Comparison of ENCODE assay signal across 8 mouse cellular contexts in the genomic region with DNA sequence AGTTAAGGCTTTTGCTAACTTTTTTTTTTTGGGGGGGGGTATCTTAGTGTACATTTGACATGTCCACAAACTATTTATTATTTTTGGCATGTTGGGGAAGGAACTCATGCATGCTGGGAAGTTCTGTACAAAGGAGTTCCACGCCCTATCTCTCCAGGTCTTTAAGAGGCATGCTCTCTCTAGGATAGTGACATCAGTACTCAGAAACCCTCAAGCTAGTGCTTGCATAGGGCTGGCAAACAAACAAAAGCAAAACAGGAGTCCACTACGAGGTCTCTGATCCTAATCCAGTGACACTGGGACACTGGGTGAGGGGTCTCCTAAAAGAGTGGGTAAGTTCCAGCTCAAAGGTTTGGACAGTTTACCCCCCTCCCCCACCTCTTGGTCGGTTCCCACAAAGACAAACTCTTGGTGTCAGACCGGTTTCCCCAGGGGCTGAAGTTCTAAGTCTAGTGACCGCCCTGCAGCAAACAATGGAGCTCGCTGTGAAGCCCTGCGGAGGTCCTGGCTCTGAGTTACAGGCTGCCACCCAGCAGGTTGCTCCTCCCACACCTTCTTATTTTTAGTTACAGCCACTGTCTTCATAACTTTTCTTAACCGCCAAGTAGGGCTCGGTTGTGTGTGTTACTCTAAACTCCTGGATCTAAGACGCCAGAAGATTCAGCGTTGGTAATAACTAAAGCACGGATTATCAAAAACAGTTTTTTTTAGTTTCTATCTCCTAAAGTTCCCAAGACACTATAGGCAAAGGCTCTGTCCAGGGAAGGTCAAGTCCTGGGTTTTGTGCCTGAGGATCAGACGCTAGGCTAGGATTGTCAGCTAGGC. TPM values are rescaled to one million over a fixed set of nuclear protein-coding genes. Genes with fewer than 3 reads are reported as not detected.
A peak's percentile ranks its signal among the peaks of the same experiment; 100 is the strongest.
DNase-seq lines count a peak whose midpoint lies in the region; ATAC-seq lines count a peak whose summit lies in the region.

No protein-coding gene starts in this region.

- H3K9ac ChIP-seq in stomach, embryonic 14.5 days (replicated peaks; ENCODE audit: low read depth, low read length), result peak overlapping the region; percentile 76

- DNase-seq in CD8-positive naive resting alpha-beta T cell, adult 2 months (ENCODE audit: low read depth in 2 of 2, low spot score in 2 of 2), result peak; percentile 18 to 29
- peak; percentile 30 for DNase-seq in adrenal gland, postnatal 25 days
- DNase-seq in fibroblast of lung, adult 2 months (ENCODE audit: low read depth), result peak; percentile 27
- DNase-seq in heart, postnatal 14 days, result peak; percentile 59 to 68
- peak; percentile 65 to 75 for DNase-seq in kidney, postnatal 36 days
- no peak for DNase-seq in c-Kit-positive CD71-positive TER-119-positive erythroid progenitor cells, embryonic 14.5 days (ENCODE audit: low spot score)

- H3K36me3 ChIP-seq in megakaryocyte, embryonic 14.5 days (replicated peaks; ENCODE audit: low read length), result peaks cover 11% of the 10 kb centered on the region
- no peaks in the 10 kb centered on the region for H3K36me3 ChIP-seq in stomach, embryonic 14.5 days (ENCODE audit: control insufficient read depth, insufficient read depth, low read length)

- H3K4me1 ChIP-seq in megakaryocyte, embryonic 14.5 days, result peaks cover 42% of the 10 kb centered on the region
- H3K4me1 ChIP-seq in stomach, embryonic 14.5 days (ENCODE audit: control insufficient read depth, insufficient read depth, low read length), result peaks cover 18% of the 10 kb centered on the region; the same call in 1 of the 2 replicates

- H3K4me3 ChIP-seq in megakaryocyte, embryonic 14.5 days (replicated peaks), result peak overlapping the region; percentile 92
- peak overlapping the region; percentile 60 for H3K4me3 ChIP-seq in stomach, embryonic 14.5 days (ENCODE audit: low read depth, low read length)

- H3K27me3 ChIP-seq in megakaryocyte, embryonic 14.5 days (replicated peaks), result no peaks in the 10 kb centered on the region
- H3K27me3 ChIP-seq in stomach, embryonic 14.5 days (ENCODE audit: control insufficient read depth, insufficient read depth, low read length), result no peaks in the 10 kb centered on the region

- H3K27ac ChIP-seq in stomach, embryonic 14.5 days (ENCODE audit: low read length), result peak overlapping the region; percentile 97

- ATAC-seq in stomach, embryonic 14.5 days (ENCODE audit: insufficient number of reproducible peaks, insufficient read depth, low FRiP score, low read depth), result peak; percentile 66

- intact Hi-C loops in heart, postnatal 14 days (cut with DNase I), result loop anchor here (5.0 kb wide), 2 partner anchors 63 to 93 kb away; no protein-coding TSS in a partner anchor

- H3K4me2 ChIP-seq in stomach, embryonic 14.5 days (replicated peaks; ENCODE audit: low read depth, low read length), result peak overlapping the region; percentile 89

- no peaks in the 10 kb centered on the region for H3K9me3 ChIP-seq in megakaryocyte, embryonic 14.5 days
- H3K9me3 ChIP-seq in stomach, embryonic 14.5 days (ENCODE audit: control insufficient read depth, low read depth, low read length), result no peaks in the 10 kb centered on the region

- 12% methylated on average over 13 of the region's 13 CpGs for WGBS in stomach, embryonic 14.5 days

RNA-seq across cellular contexts. Expression of a gene that starts 1.2 kb away (rescaled TPM):
- 57.9 and 74.2 TPM in 2 replicates for total RNA-seq in adrenal gland, postnatal 25 days (2021)
- 10 to 100 TPM; 27.2 to 28.4 TPM for total RNA-seq in heart, postnatal 14 days (2021)
- polyA plus RNA-seq in megakaryocyte, embryonic 14.5 days (2012; ENCODE audit: insufficient read depth, low replicate concordance), result 1.1 and 2.0 TPM in 2 replicates
- polyA plus RNA-seq in stomach, embryonic 14.5 days (2014; fragmentation: Nextera tagmentation; extraction: Ambion mirVana), result 22.7 and 24.0 TPM in 2 replicates

RNA-seq across cellular contexts. Expression of a gene that starts 33.7 kb away (rescaled TPM):
- not detected in 2 replicates for total RNA-seq in adrenal gland, postnatal 25 days (2021)
- total RNA-seq in heart, postnatal 14 days (2021), result not detected
- polyA plus RNA-seq in megakaryocyte, embryonic 14.5 days (2012; ENCODE audit: insufficient read depth, low replicate concordance), result not detected in 2 replicates
- not detected in 2 replicates for polyA plus RNA-seq in stomach, embryonic 14.5 days (2014; fragmentation: Nextera tagmentation; extraction: Ambion mirVana)
